Mouse (Mus musculus): Measurements from ENCODE around the gene Rcc2.

Rcc2 gene

GRCm38 (mm10) chr4:140761601-140762000 is 61.3 kb downstream of the Rcc2 start:
- DNase-seq (ENCODE audit: low spot score), result no peak

DNA sequence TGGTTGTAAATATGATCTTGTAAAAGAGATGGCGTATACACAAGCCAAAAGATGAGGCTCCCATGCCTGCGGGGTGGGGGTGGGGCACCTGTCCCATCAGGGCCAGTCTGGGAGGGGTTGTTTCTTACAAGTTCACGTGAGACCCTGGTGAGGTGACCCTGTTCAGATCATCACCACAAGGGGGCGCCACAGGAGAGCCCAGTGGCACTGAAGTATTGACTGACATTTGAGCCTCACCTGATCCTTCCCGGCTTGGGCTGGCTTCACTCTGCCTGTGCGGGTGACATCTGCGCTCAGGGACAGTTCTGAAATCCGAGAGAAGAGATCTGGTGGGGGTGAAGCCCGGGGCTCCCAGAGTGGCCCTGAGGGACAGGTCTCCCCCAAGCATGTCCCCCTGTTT is 62.8 kb downstream of the Rcc2 start:
- DNase-seq (ENCODE audit: low spot score), result peak; percentile 33

GRCm38 (mm10) chr4:140765936-140766335 is 65.6 kb downstream of the Rcc2 start:
- DNase-seq (ENCODE audit: low spot score), result no peak

DNA sequence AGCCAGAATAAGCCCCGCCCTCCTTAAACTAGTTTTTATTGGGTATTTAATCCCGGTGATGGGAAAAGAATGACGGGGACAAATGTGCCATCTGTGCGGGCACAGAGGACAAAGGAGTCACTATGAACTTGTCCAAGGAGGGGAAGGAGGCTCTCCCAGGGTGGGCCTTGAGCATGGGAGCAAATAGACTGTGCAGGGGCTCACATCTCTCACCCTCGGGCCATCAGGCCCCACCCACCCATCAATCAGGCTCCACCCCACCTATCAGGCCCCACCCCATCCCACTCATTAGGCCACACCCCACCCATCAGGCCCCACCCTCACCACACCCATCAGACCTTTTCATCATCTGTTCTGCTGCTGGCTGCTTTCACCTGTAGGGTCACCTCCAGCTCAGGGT is 68.6 kb downstream of the Rcc2 start:
- no peak for DNase-seq (ENCODE audit: low spot score)

- no peak for DNase-seq (ENCODE audit: low spot score)
Measured at GRCm38 (mm10) chr4:140770433-140770832, 70.1 kb downstream of the Rcc2 start.

DNA sequence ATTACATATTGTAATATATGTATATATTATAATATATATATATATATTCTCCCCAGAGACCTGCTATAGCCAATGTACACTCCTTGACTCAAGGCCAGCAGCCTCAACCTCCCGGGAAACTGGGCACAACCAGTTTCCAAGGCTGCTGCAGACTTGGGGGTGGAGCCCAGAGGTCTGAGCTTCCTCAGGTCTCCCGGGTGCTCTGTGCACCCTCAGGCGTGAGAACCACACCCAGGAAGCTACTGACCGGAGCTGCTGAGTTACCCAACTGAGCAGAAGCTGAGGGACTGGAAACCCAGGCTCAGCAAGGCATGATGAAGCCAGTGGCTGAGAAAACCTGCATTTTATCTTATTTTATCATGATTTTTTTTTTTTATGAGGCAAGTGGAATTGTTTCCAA is 70.8 kb downstream of the Rcc2 start:
- no peak for DNase-seq (ENCODE audit: low spot score)

All from urinary bladder, postnatal 10 days (tissue).